Mouse (Mus musculus): ENCODE results near the gene Ddx49. TPM values are rescaled to one million over a fixed set of nuclear protein-coding genes. Genes with fewer than 3 reads are reported as not detected.

Ddx49 gene
- polyA plus RNA-seq, 1 experiment from 2014 or later: 28.9 TPM

DNA sequence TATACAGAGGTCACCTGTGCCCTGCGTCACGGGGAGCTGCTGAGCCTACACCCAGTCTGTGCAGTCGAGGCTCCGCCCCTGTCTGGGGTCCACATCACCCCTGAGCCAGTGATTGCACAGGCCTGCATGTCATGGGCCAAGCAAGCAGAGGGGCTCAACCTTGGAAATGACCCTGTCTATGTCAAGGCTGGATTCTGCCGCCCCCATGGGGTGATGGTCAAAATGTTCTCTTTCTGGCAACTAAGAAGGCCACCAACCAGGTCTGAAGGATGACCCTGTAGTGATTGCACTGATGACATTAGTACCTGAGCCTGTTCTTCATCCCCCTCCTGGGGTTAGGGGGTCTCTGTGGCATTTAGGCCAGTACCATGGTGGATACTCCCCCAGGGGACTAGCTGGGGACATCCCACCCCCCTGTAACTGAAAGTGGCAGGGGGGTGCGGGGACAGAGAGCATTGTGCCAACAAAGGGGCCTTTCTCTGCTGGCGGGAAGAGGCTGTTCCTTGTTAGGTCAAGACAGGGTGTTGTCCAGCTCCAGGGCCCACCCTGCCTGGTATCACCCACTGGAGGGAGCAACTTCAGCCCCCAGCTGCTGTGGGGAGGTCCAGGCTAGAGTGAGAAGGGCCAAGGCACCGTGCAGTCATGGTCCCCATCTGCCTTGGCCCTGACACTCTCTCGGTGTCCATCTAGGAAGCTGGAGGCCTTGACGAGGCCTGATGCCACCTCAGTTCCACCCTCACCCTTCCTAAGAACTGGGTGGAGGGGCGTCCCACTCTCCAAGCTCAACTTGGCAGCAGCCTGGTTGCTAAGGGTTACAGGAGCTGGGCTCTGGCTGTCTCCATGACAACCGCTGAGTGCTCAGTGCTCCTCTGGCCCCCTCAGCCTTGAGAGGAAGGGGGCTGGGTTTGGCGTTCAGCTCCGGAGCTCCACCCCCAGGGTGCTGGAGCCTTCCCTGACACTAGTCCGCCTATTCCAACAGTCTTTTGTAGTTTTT lies 14.5 kb upstream of the Ddx49 start:
- 22% methylated on average over 15 of the region's 15 CpGs for WGBS
- peak overlapping the region; percentile 80 for H3K4me2 ChIP-seq (ENCODE audit: low read length)
- peak; percentile 24 for ATAC-seq (ENCODE audit: insufficient number of reproducible peaks, insufficient read depth, low FRiP score, low read depth)
- H3K9ac ChIP-seq (ENCODE audit: low read length): no peak overlapping the region
- no peak overlapping the region for H3K27ac ChIP-seq (replicated peaks in 1 of 2; ENCODE audit: control insufficient read depth in 1 of 2, insufficient read depth in 1 of 2, low read depth in 2 of 2, low read length in 2 of 2)
- no peaks in the 10 kb centered on the region for H3K9me3 ChIP-seq (ENCODE audit: control insufficient read depth, low read length)
- H3K36me3 ChIP-seq (ENCODE audit: control insufficient read depth, insufficient read depth, low read length): peaks cover 19% of the 10 kb centered on the region
- peaks cover 5% of the 10 kb centered on the region; the same call in 1 of the 2 replicates for H3K27me3 ChIP-seq (ENCODE audit: control insufficient read depth, insufficient read depth, low read length)
- H3K4me3 ChIP-seq (ENCODE audit: control insufficient read depth in 1 of 2, insufficient read depth in 1 of 2, low read depth in 1 of 2, low read length in 2 of 2): peak overlapping the region; percentile 57 to 64; a peak in 3 of 4 replicates
- peaks cover 14 to 20% of the 10 kb centered on the region in 2 experiments for H3K4me1 ChIP-seq (ENCODE audit: control insufficient read depth in 2 of 2, insufficient read depth in 2 of 2, low read length in 2 of 2)

DNA sequence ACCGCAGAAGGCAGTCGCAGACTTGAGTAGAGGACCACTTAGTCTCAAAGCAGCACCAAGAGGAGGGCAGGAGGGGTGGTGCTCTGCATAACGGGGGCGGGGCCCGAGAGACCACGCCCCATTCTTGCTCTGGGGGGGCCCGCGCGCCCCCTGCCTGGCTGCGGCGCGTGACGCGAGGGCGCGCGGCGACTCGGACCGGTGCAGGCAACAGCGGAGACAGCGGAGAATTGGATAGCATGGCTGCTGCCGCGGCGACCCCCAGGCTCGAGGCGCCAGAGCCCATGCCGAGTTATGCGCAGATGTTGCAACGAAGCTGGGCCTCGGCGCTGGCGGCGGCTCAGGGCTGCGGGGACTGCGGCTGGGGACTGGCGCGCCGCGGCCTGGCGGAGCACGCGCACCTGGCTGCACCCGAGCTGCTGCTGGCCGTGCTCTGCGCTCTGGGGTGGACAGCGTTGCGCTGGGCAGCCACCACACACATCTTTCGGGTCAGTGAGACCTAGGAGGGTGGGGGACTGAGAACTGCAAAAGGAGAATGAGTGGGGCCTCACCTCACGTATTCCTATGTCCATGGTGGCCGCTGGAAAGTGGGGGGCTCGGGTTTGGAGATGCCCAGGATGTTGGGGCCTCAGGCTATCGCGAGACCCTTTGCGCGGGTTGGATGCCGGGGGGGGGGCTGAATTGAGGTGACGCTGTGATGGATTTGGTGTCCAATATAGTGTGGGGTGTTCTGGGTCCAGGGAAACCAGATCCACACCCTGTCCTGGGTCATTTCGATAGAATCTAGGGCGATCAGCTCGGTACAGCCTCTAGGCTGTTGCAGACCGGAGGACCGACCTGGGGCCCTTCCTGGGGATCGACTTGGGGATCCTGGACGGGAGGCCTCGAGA lies 13.6 kb upstream of the Ddx49 start, which contains the start of gene Cers1:
Gene Cers1 (plus strand): TSS at position 152 of the 887 bp plus-strand sequence.
- H3K36me3 ChIP-seq (ENCODE audit: control insufficient read depth, insufficient read depth, low read length): peaks cover 29% of the 10 kb centered on the region
- H3K4me1 ChIP-seq (ENCODE audit: control insufficient read depth in 2 of 2, insufficient read depth in 2 of 2, low read length in 2 of 2): peaks cover 14 to 20% of the 10 kb centered on the region in 2 experiments
- no peaks in the 10 kb centered on the region for H3K9me3 ChIP-seq (ENCODE audit: control insufficient read depth, low read length)
- peak within 1 kb of the TSS; percentile 72 for H3K9ac ChIP-seq (ENCODE audit: low read length)
- peak; percentile 66 for ATAC-seq (ENCODE audit: insufficient number of reproducible peaks, insufficient read depth, low FRiP score, low read depth)
- WGBS: 3% methylated on average over 62 of the region's 66 CpGs
- peak within 1 kb of the TSS; percentile 57 to 64 for H3K4me3 ChIP-seq (ENCODE audit: control insufficient read depth in 1 of 2, insufficient read depth in 1 of 2, low read depth in 1 of 2, low read length in 2 of 2)
- 0 out of 4 replicates have a peak within 1 kb of the TSS, but pooled peaks of 1 of the 2 experiments have one; percentile 8 for H3K27ac ChIP-seq (replicated peaks in 1 of 2; ENCODE audit: control insufficient read depth in 1 of 2, insufficient read depth in 1 of 2, low read depth in 2 of 2, low read length in 2 of 2)
- H3K4me2 ChIP-seq (ENCODE audit: low read length): peak within 1 kb of the TSS; percentile 80
- peaks cover 5% of the 10 kb centered on the region; the same call in 1 of the 2 replicates for H3K27me3 ChIP-seq (ENCODE audit: control insufficient read depth, insufficient read depth, low read length)

DNA sequence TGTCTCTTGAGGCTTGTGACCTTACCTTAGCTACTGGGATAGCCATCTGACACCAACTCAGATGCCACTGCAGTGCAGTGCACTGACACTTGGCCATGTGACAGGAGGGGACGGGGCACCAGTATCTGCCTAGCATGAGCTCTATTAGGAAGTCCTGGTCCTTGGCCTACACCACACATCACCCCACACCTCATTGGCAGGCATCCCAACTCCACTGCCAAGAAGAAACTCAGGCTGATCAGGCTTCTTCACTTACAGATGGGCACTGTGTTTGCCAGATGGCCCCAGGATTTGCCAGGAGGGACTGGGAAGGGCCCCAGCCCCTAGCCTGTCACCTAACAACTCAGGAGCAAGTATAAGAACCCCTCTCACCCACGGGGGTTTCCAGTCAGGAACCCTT lies 11.1 kb upstream of the Ddx49 start:
- Histone ChIP-seq H3K36me3 (ENCODE audit: control insufficient read depth, insufficient read depth, low read length) (peaks cover 52% of the 10 kb centered on the region), H3K27me3 (ENCODE audit: control insufficient read depth, insufficient read depth, low read length) (peaks cover 5% of the 10 kb centered on the region; the same call in 1 of the 2 replicates), H3K9me3 (ENCODE audit: control insufficient read depth, low read length) (no peaks in the 10 kb centered on the region), H3K27ac (replicated peaks in 1 of 2; ENCODE audit: control insufficient read depth in 1 of 2, insufficient read depth in 1 of 2, low read depth in 2 of 2, low read length in 2 of 2) (no peak overlapping the region), H3K9ac (ENCODE audit: low read length) (no peak overlapping the region), H3K4me3 (ENCODE audit: control insufficient read depth in 1 of 2, insufficient read depth in 1 of 2, low read depth in 1 of 2, low read length in 2 of 2) (no peak overlapping the region), H3K4me2 (ENCODE audit: low read length) (no peak overlapping the region), H3K4me1 (ENCODE audit: control insufficient read depth in 2 of 2, insufficient read depth in 2 of 2, low read length in 2 of 2) (peaks cover 14 to 20% of the 10 kb centered on the region in 2 experiments)
- no peak for ATAC-seq (ENCODE audit: insufficient number of reproducible peaks, insufficient read depth, low FRiP score, low read depth)
- WGBS: 62% methylated on average over 2 of the region's 2 CpGs

DNA sequence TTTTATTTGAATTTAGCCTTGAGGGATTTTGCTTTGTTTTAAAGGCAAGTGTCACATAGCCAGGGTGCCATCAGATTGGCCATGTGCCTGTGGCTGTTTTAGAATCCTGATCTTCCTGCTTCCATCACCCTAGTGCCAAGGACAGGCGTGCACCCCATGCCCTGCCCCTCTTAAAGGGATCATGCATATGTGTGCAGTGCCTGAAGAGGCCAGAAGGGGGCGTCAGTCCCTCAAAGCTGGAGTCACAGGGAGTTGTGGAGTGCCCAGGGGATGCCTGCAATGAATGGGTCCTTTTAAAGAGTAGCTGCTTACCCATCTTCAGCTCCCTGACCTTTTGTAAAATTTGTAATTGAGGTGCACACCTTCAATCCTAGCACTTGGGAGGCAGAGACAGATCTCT lies 7.0 kb upstream of the Ddx49 start:
- no peak for ATAC-seq (ENCODE audit: insufficient number of reproducible peaks, insufficient read depth, low FRiP score, low read depth)

DNA sequence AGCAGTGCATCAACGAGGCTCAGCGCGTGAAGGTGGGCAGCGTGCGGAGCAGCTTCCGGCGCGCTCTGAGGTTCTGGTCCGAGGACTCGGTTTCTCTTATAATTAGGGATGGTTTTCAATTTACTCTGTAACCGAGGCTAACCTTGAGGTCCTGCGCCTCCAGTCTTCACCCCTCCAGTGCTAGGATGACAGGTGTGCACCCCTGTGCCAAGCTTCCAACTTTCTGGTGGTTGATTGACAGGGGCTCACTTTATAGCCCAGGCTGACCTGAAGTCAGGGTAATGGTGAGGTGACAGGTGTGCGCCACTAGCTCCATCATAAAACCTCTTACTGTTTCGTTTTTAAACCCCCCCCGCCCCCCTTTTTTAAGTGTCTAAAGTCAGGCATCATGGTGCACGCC lies 612 bp upstream of the Ddx49 start:
- peak overlapping the region; percentile 92 to 96 for H3K4me3 ChIP-seq (ENCODE audit: control insufficient read depth in 1 of 2, insufficient read depth in 1 of 2, low read depth in 1 of 2, low read length in 2 of 2)
- ATAC-seq (ENCODE audit: insufficient number of reproducible peaks, insufficient read depth, low FRiP score, low read depth): no peak; the same call in 1 of the 2 replicates
- H3K27me3 ChIP-seq (ENCODE audit: control insufficient read depth, insufficient read depth, low read length): no peaks in the 10 kb centered on the region
- 4% methylated on average over 16 of the region's 16 CpGs for WGBS
- peak overlapping the region; percentile 60 to 77 for H3K27ac ChIP-seq (replicated peaks in 1 of 2; ENCODE audit: control insufficient read depth in 1 of 2, insufficient read depth in 1 of 2, low read depth in 2 of 2, low read length in 2 of 2)
- peaks cover 61% of the 10 kb centered on the region for H3K36me3 ChIP-seq (ENCODE audit: control insufficient read depth, insufficient read depth, low read length)
- peak overlapping the region; percentile 98 for H3K9ac ChIP-seq (ENCODE audit: low read length)
- H3K4me2 ChIP-seq (ENCODE audit: low read length): peak overlapping the region; percentile 95
- H3K9me3 ChIP-seq (ENCODE audit: control insufficient read depth, low read length): no peaks in the 10 kb centered on the region
- peaks cover 8 to 17% of the 10 kb centered on the region in 2 experiments for H3K4me1 ChIP-seq (ENCODE audit: control insufficient read depth in 2 of 2, insufficient read depth in 2 of 2, low read length in 2 of 2)

More for the DNA sequence above, 7.0 kb upstream of the Ddx49 start:
- Histone ChIP-seq H3K36me3 (ENCODE audit: control insufficient read depth, insufficient read depth, low read length) (peaks cover 93% of the 10 kb centered on the region), H3K27ac (replicated peaks in 1 of 2; ENCODE audit: control insufficient read depth in 1 of 2, insufficient read depth in 1 of 2, low read depth in 2 of 2, low read length in 2 of 2) (no peak overlapping the region), H3K9me3 (ENCODE audit: control insufficient read depth, low read length) (no peaks in the 10 kb centered on the region), H3K4me2 (ENCODE audit: low read length) (no peak overlapping the region), H3K4me3 (ENCODE audit: control insufficient read depth in 1 of 2, insufficient read depth in 1 of 2, low read depth in 1 of 2, low read length in 2 of 2) (no peak overlapping the region), H3K9ac (ENCODE audit: low read length) (no peak overlapping the region), H3K4me1 (ENCODE audit: control insufficient read depth in 2 of 2, insufficient read depth in 2 of 2, low read length in 2 of 2) (no peaks in the 10 kb centered on the region), H3K27me3 (ENCODE audit: control insufficient read depth, insufficient read depth, low read length) (no peaks in the 10 kb centered on the region)
- 38% methylated on average over 2 of the region's 2 CpGs for WGBS

DNA sequence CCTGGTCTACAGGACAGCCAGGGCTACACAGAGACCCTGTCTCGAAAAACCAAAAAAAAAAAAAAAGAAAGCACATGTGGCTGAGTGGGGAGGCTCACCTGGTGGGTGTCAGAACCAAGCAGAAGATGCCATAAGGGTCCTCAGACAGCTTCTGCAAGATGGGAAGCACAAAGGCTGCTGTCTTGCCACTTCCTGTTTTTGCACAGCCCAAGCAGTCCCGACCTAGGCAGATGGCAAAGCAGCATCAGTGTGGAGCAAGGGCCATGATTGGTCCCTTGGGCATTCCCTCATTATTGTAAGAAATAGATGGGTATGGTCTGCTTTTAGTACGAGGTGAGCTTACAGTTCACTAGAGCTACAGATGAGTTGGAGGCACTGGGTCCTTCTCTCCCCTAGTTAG lies 1.4 kb downstream of the Ddx49 start:
- WGBS: 77% methylated on average over 3 of the region's 3 CpGs
- ATAC-seq (ENCODE audit: insufficient number of reproducible peaks, insufficient read depth, low FRiP score, low read depth): no peak
- Histone ChIP-seq H3K9me3 (ENCODE audit: control insufficient read depth, low read length) (no peaks in the 10 kb centered on the region), H3K36me3 (ENCODE audit: control insufficient read depth, insufficient read depth, low read length) (peaks cover 61% of the 10 kb centered on the region), H3K4me3 (ENCODE audit: control insufficient read depth in 1 of 2, insufficient read depth in 1 of 2, low read depth in 1 of 2, low read length in 2 of 2) (no peak overlapping the region), H3K27ac (replicated peaks in 1 of 2; ENCODE audit: control insufficient read depth in 1 of 2, insufficient read depth in 1 of 2, low read depth in 2 of 2, low read length in 2 of 2) (no peak overlapping the region), H3K4me2 (ENCODE audit: low read length) (no peak overlapping the region), H3K9ac (ENCODE audit: low read length) (no peak overlapping the region), H3K4me1 (ENCODE audit: control insufficient read depth in 2 of 2, insufficient read depth in 2 of 2, low read length in 2 of 2) (peaks cover 8 to 17% of the 10 kb centered on the region in 2 experiments), H3K27me3 (ENCODE audit: control insufficient read depth, insufficient read depth, low read length) (no peaks in the 10 kb centered on the region)

DNA sequence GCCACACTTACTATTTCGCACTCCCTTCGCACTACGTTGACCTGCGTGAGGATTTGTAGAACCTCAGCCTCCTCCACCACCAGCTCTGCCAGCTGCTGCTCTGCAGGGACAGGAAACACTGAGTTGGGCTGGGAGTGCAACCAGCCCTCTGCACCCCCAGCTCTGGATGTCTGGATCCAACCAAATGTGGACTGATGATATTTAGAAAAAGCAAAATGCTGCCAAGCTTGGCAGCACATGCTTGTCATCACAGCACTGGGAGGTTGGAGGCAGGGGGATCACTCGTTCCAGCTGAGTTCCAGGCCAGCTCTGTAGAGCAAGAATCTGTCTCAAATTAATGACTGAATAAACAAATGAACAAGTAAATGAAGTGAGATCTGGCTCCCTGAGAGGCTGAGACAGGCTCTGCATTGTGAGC lies 8.3 kb downstream of the Ddx49 start:
- Histone ChIP-seq H3K27me3 (ENCODE audit: control insufficient read depth, insufficient read depth, low read length) (no peaks in the 10 kb centered on the region), H3K36me3 (ENCODE audit: control insufficient read depth, insufficient read depth, low read length) (peaks cover 96% of the 10 kb centered on the region), H3K9me3 (ENCODE audit: control insufficient read depth, low read length) (no peaks in the 10 kb centered on the region), H3K27ac (replicated peaks in 1 of 2; ENCODE audit: control insufficient read depth in 1 of 2, insufficient read depth in 1 of 2, low read depth in 2 of 2, low read length in 2 of 2) (no peak overlapping the region), H3K4me1 (ENCODE audit: control insufficient read depth in 2 of 2, insufficient read depth in 2 of 2, low read length in 2 of 2) (no peaks in the 10 kb centered on the region), H3K9ac (ENCODE audit: low read length) (no peak overlapping the region), H3K4me2 (ENCODE audit: low read length) (no peak overlapping the region), H3K4me3 (ENCODE audit: control insufficient read depth in 1 of 2, insufficient read depth in 1 of 2, low read depth in 1 of 2, low read length in 2 of 2) (no peak overlapping the region)
- WGBS: 64% methylated on average over 5 of the region's 5 CpGs
- no peak for ATAC-seq (ENCODE audit: insufficient number of reproducible peaks, insufficient read depth, low FRiP score, low read depth)
